Mouse (Mus musculus) stomach, embryonic 14.5 days (tissue): Measurements from ENCODE around the gene Tvp23a. TPM values are rescaled to one million over a fixed set of nuclear protein-coding genes. Genes with fewer than 3 reads are reported as not detected.

Source experiments
- ATAC-seq: fragments of 200-750 bp; cut with Nextera tagmentation; 2 replicates; pipeline ENCODE4 v1.8.0; 2017; ENCODE audit warnings: low read depth, moderate TSS enrichment; ENCODE audit not compliant: insufficient number of reproducible peaks, insufficient read depth, low FRiP score
- H3K27ac ChIP-seq: fragments of 300-500 bp; sonication (generic); 2 replicates; pipeline ENCODE4 v1.5.1; 2014; ENCODE audit warnings: mild to moderate bottlenecking, low read length, moderate library complexity, mixed read lengths
- H3K27me3 ChIP-seq: fragments of 300-500 bp; sonication (generic); 2 replicates; pipeline ENCODE4 v1.6.1; 2014; ENCODE audit warnings: low read length, control low read depth, mixed read lengths; ENCODE audit not compliant: control insufficient read depth, insufficient read depth
- H3K36me3 ChIP-seq: fragments of 300-500 bp; sonication (generic); 2 replicates; pipeline ENCODE4 v1.6.1; 2014; ENCODE audit warnings: mild to moderate bottlenecking, control low read depth, low read length, moderate library complexity, mixed read lengths; ENCODE audit not compliant: control insufficient read depth, insufficient read depth
- H3K4me1 ChIP-seq: fragments of 300-500 bp; sonication (generic); 2 replicates; pipeline ENCODE4 v1.6.1; 2014; ENCODE audit warnings: low read length, control low read depth, mixed read lengths; ENCODE audit not compliant: control insufficient read depth, insufficient read depth
- H3K4me2 ChIP-seq: fragments of 300-500 bp; sonication (generic); replicated peaks from 2 replicates; pipeline ENCODE4 v1.6.1; 2014; ENCODE audit warnings: low read depth, low read length, control low read depth
- H3K4me3 ChIP-seq: fragments of 300-500 bp; sonication (generic); 2 replicates; pipeline ENCODE4 v1.5.1; 2014; ENCODE audit warnings: low read depth, low read length, control low read depth
- H3K9ac ChIP-seq: fragments of 300-500 bp; sonication (generic); replicated peaks from 2 replicates; pipeline ENCODE4 v1.6.1; 2014; ENCODE audit warnings: low read depth, mild to moderate bottlenecking, control low read depth, low read length, moderate library complexity, mixed read lengths
- H3K9me3 ChIP-seq: fragments of 300-500 bp; sonication (generic); 2 replicates; pipeline ENCODE4 v1.6.1; 2016; ENCODE audit warnings: low read depth, low read length, control low read depth; ENCODE audit not compliant: control insufficient read depth
- WGBS: fragments of 180-500 bp; shearing (Covaris S2); extraction: QIAGEN DNeasy Blood & Tissue Kit; methylation state at CpG from one replicate; pipeline ENCODE4 v1.1.7; 2014; 5-methylcytosine and 5-hydroxymethylcytosine counted together
- polyA plus RNA-seq: library from polyadenylated mRNA; unstranded; fragments of >200 nt; fragmentation: Nextera tagmentation; extraction: Ambion mirVana; gene quantifications from 2 replicates; pipeline ENCODE4 v1.2.1, GENCODE M21; 2014

The Tvp23a gene
- polyA plus RNA-seq, 1 experiment from 2014 or later: 11.4 TPM

GRCm38 (mm10) chr16:10432387-10432786, 14.8 kb downstream of the Tvp23a start:
- 80% methylated on average over 4 of the region's 4 CpGs for WGBS
- no peaks in the 10 kb centered on the region for H3K27me3 ChIP-seq
- H3K9ac ChIP-seq: no peak overlapping the region
- no peaks in the 10 kb centered on the region for H3K9me3 ChIP-seq
- no peak for ATAC-seq
- no peak overlapping the region for H3K27ac ChIP-seq
- no peak overlapping the region for H3K4me2 ChIP-seq
- H3K4me3 ChIP-seq: no peak overlapping the region
- peaks cover 1% of the 10 kb centered on the region; the same call in 1 of the 2 replicates for H3K36me3 ChIP-seq
- no peaks in the 10 kb centered on the region for H3K4me1 ChIP-seq

- no peaks in the 10 kb centered on the region for H3K4me1 ChIP-seq
- H3K9me3 ChIP-seq: no peaks in the 10 kb centered on the region
- peaks cover 4% of the 10 kb centered on the region; the same call in 1 of the 2 replicates for H3K36me3 ChIP-seq
- no peak for ATAC-seq
- H3K9ac ChIP-seq: no peak overlapping the region
- H3K27me3 ChIP-seq: no peaks in the 10 kb centered on the region
- H3K4me3 ChIP-seq: no peak overlapping the region
- no peak overlapping the region for H3K4me2 ChIP-seq
- WGBS: 55% methylated on average over 1 of the region's 1 CpGs
- no peak overlapping the region for H3K27ac ChIP-seq
Measured at GRCm38 (mm10) chr16:10431911-10432310, 15.3 kb downstream of the Tvp23a start.

- H3K4me1 ChIP-seq: no peaks in the 10 kb centered on the region
- no peaks in the 10 kb centered on the region for H3K9me3 ChIP-seq
- H3K4me2 ChIP-seq: no peak overlapping the region
- H3K27me3 ChIP-seq: no peaks in the 10 kb centered on the region
- H3K27ac ChIP-seq: no peak overlapping the region
- no peak overlapping the region for H3K4me3 ChIP-seq
- WGBS: 94% methylated on average over 9 of the region's 9 CpGs
- peaks cover 49% of the 10 kb centered on the region for H3K36me3 ChIP-seq
- H3K9ac ChIP-seq: no peak overlapping the region
- ATAC-seq: no peak
Measured at GRCm38 (mm10) chr16:10420447-10421054, 26.6 kb downstream of the Tvp23a start.

- Histone ChIP-seq H3K36me3 (peaks cover 39% of the 10 kb centered on the region), H3K27me3 (no peaks in the 10 kb centered on the region), H3K4me1 (peaks cover under 1% of the 10 kb centered on the region; the same call in 1 of the 2 replicates), H3K4me2 (no peak overlapping the region), H3K9me3 (no peaks in the 10 kb centered on the region), H3K9ac (no peak overlapping the region), H3K4me3 (no peak overlapping the region), H3K27ac (no peak overlapping the region)
- no peak for ATAC-seq
- WGBS: 87% methylated on average over 9 of the region's 9 CpGs
Measured at GRCm38 (mm10) chr16:10417723-10418259, 29.4 kb downstream of the Tvp23a start.

- Histone ChIP-seq H3K27me3 (no peaks in the 10 kb centered on the region), H3K9me3 (no peaks in the 10 kb centered on the region), H3K27ac (no peak overlapping the region), H3K9ac (no peak overlapping the region), H3K36me3 (peaks cover 31% of the 10 kb centered on the region), H3K4me1 (peaks cover 7% of the 10 kb centered on the region; the same call in 1 of the 2 replicates), H3K4me2 (no peak overlapping the region), H3K4me3 (no peak overlapping the region)
- no peak for ATAC-seq
- 96% methylated on average over 4 of the region's 4 CpGs for WGBS
Measured at GRCm38 (mm10) chr16:10416866-10417265, 30.3 kb downstream of the Tvp23a start.

GRCm38 (mm10) chr16:10415976-10416375, 31.2 kb downstream of the Tvp23a start:
- H3K4me2 ChIP-seq: no peak overlapping the region
- no peak overlapping the region for H3K27ac ChIP-seq
- ATAC-seq: no peak
- H3K9ac ChIP-seq: no peak overlapping the region
- H3K9me3 ChIP-seq: no peaks in the 10 kb centered on the region
- no peak overlapping the region for H3K4me3 ChIP-seq
- H3K27me3 ChIP-seq: no peaks in the 10 kb centered on the region
- H3K36me3 ChIP-seq: peaks cover 27% of the 10 kb centered on the region; the same call in 1 of the 2 replicates
- H3K4me1 ChIP-seq: peaks cover 10% of the 10 kb centered on the region; the same call in 1 of the 2 replicates
- 86% methylated on average over 6 of the region's 6 CpGs for WGBS

GRCm38 (mm10) chr16:10411764-10412746, 35.1 kb downstream of the Tvp23a start, which contains the start of gene Nubp1:
Gene Nubp1, plus strand, starts transcription at chr16:10411948.
- no peaks in the 10 kb centered on the region for H3K9me3 ChIP-seq
- H3K27me3 ChIP-seq: no peaks in the 10 kb centered on the region
- peak within 1 kb of the TSS; percentile 67 for H3K4me3 ChIP-seq
- H3K4me1 ChIP-seq: peaks cover 11% of the 10 kb centered on the region; the same call in 1 of the 2 replicates
- H3K36me3 ChIP-seq: peaks cover 11% of the 10 kb centered on the region; the same call in 1 of the 2 replicates
- peak; percentile 96 for ATAC-seq
- 2% methylated on average over 56 of the region's 56 CpGs for WGBS
- H3K27ac ChIP-seq: peak within 1 kb of the TSS; percentile 93
- H3K9ac ChIP-seq: peak within 1 kb of the TSS; percentile 71
- H3K4me2 ChIP-seq: peak within 1 kb of the TSS; percentile 71

GRCm38 (mm10) chr16:10399160-10399559, 48.0 kb downstream of the Tvp23a start:
- WGBS: 33% methylated on average over 7 of the region's 7 CpGs
- no peak for ATAC-seq
- Histone ChIP-seq H3K27me3 (no peaks in the 10 kb centered on the region), H3K27ac (no peak overlapping the region), H3K9ac (no peak overlapping the region), H3K4me1 (0 out of 2 replicates have a peak, but pooled peaks cover 3% of the 10 kb centered on the region), H3K4me2 (no peak overlapping the region), H3K4me3 (no peak overlapping the region), H3K9me3 (no peaks in the 10 kb centered on the region), H3K36me3 (no peaks in the 10 kb centered on the region)
